Comparison of ENCODE assay signal across 23 mouse cellular contexts in genomic region chr3:138651361-138652205, GRCm38 (mm10).
DNase-seq lines count a peak whose midpoint lies in the region; ATAC-seq lines count a peak whose summit lies in the region.
"Had no signal": no experiment of that assay in that cellular context is flagged by ENCODE, and none has a peak within 500 bp of the region (broad histone marks: within the 10 kb centered on the region; RNA-seq: fewer than 3 reads in every experiment).

No protein-coding gene starts in this region.

- H3K4me3 ChIP-seq in embryonic facial prominence, embryonic 12.5 days = no peak overlapping the region
- no peak overlapping the region for H3K4me3 ChIP-seq in embryonic facial prominence, embryonic 10.5 days
- no peak overlapping the region for H3K4me3 ChIP-seq in liver, embryonic 12.5 days
- H3K4me3 ChIP-seq: embryonic facial prominence, embryonic 13.5 days; forebrain, embryonic 15.5 days; heart, embryonic 13.5 days; megakaryocyte, embryonic 14.5 days; neural tube, embryonic 12.5 days had no signal

- 88% methylated on average over 12 of the region's 12 CpGs for WGBS in embryonic facial prominence, embryonic 12.5 days
- 91% methylated on average over 12 of the region's 12 CpGs for whole genome bisulfite sequencing in embryonic facial prominence, embryonic 10.5 days
- WGBS in liver, embryonic 12.5 days (ENCODE audit: insufficient replicate concordance) = 54% methylated on average over 12 of the region's 12 CpGs

- H3K4me2 ChIP-seq in embryonic facial prominence, embryonic 12.5 days (replicated peaks) = no peak overlapping the region
- H3K4me2 ChIP-seq in liver, embryonic 12.5 days = peak overlapping the region; percentile 24
- H3K4me2 ChIP-seq: embryonic facial prominence, embryonic 13.5 days; forebrain, embryonic 15.5 days; heart, embryonic 13.5 days; neural tube, embryonic 12.5 days had no signal

- 0 out of 2 replicates have a peak overlapping the region, but pooled peaks have one; percentile 55 for H3K27ac ChIP-seq in embryonic facial prominence, embryonic 12.5 days
- H3K27ac ChIP-seq in embryonic facial prominence, embryonic 10.5 days (replicated peaks) = no peak overlapping the region
- H3K27ac ChIP-seq in liver, embryonic 12.5 days = no peak overlapping the region
- H3K27ac ChIP-seq: forebrain, embryonic 15.5 days; heart, embryonic 13.5 days; hindbrain, postnatal 0 days; neural tube, embryonic 12.5 days had no signal

- DNase-seq in embryonic facial prominence, embryonic 10.5 days (ENCODE audit: low spot score) = no peak
- DNase-seq in MEL-GATA-1-ER (ENCODE audit: extremely low read depth, low read depth) = peak; percentile 27
- no peak for DNase-seq in lung, postnatal 10 days
- DNase-seq in urinary bladder, adult 2 months (ENCODE audit: low spot score) = no peak
- DNase-seq: cerebellum, adult 11-12 months; cerebellum, postnatal 14 days; gastrocnemius, postnatal 10 days; heart, postnatal 14 days; layer of hippocampus, adult 9-11 months; lung, postnatal 14 days; midbrain, embryonic 14.5 days; right cerebral cortex, postnatal 14 days; thymus, postnatal 25 days had no signal

- 0 out of 2 replicates have a peak, but pooled peaks cover 4% of the 10 kb centered on the region for H3K4me1 ChIP-seq in embryonic facial prominence, embryonic 12.5 days
- peaks cover 5% of the 10 kb centered on the region; the same call in 1 of the 2 replicates for H3K4me1 ChIP-seq in embryonic facial prominence, embryonic 10.5 days
- peaks cover 14% of the 10 kb centered on the region for H3K4me1 ChIP-seq in liver, embryonic 12.5 days
- H3K4me1 ChIP-seq: heart, embryonic 13.5 days; megakaryocyte, embryonic 14.5 days; neural tube, embryonic 12.5 days had no signal

- no peak overlapping the region for H3K9ac ChIP-seq in embryonic facial prominence, embryonic 12.5 days
- H3K9ac ChIP-seq in liver, embryonic 12.5 days = no peak overlapping the region
- H3K9ac ChIP-seq: embryonic facial prominence, embryonic 13.5 days; forebrain, embryonic 15.5 days; heart, embryonic 13.5 days; neural tube, embryonic 12.5 days had no signal

- no peak for ATAC-seq in embryonic facial prominence, embryonic 12.5 days (ENCODE audit: insufficient number of reproducible peaks, insufficient read depth, low FRiP score, low TSS enrichment)
- peak; percentile 79 for ATAC-seq in liver, embryonic 12.5 days
- peak; percentile 52 for ATAC-seq in megakaryocyte-erythroid progenitor cell, adult 5-6 weeks (replicated peaks; ENCODE audit: low FRiP score, low TSS enrichment, poor library complexity, severe bottlenecking)
- ATAC-seq: forebrain, embryonic 15.5 days; hindbrain, postnatal 0 days; intestine, embryonic 16.5 days had no signal

- H3K27me3 ChIP-seq in embryonic facial prominence, embryonic 12.5 days = no peaks in the 10 kb centered on the region
- no peaks in the 10 kb centered on the region for H3K27me3 ChIP-seq in embryonic facial prominence, embryonic 10.5 days (replicated peaks; ENCODE audit: low read depth, poor library complexity, severe bottlenecking)
- no peaks in the 10 kb centered on the region for H3K27me3 ChIP-seq in liver, embryonic 12.5 days (replicated peaks)
- H3K27me3 ChIP-seq: embryonic facial prominence, embryonic 13.5 days; forebrain, embryonic 15.5 days; heart, embryonic 13.5 days; megakaryocyte, embryonic 14.5 days; neural tube, embryonic 12.5 days had no signal

- H3K36me3 ChIP-seq in embryonic facial prominence, embryonic 12.5 days = no peaks in the 10 kb centered on the region
- H3K36me3 ChIP-seq in embryonic facial prominence, embryonic 10.5 days (replicated peaks) = no peaks in the 10 kb centered on the region
- H3K36me3 ChIP-seq in liver, embryonic 12.5 days = no peaks in the 10 kb centered on the region
- H3K36me3 ChIP-seq: embryonic facial prominence, embryonic 13.5 days; forebrain, embryonic 15.5 days; heart, embryonic 13.5 days; neural tube, embryonic 12.5 days had no signal

- H3K9me3 ChIP-seq in embryonic facial prominence, embryonic 12.5 days = peaks cover 1% of the 10 kb centered on the region; the same call in 1 of the 2 replicates
- peaks cover 6% of the 10 kb centered on the region; the same call in 1 of the 2 replicates for H3K9me3 ChIP-seq in embryonic facial prominence, embryonic 10.5 days
- peaks cover 9% of the 10 kb centered on the region; the same call in 1 of the 2 replicates for H3K9me3 ChIP-seq in liver, embryonic 12.5 days (replicated peaks)
- H3K9me3 ChIP-seq: embryonic facial prominence, embryonic 13.5 days; forebrain, embryonic 15.5 days; neural tube, embryonic 12.5 days had no signal
